ENCODE assay signal across 21 mouse cellular contexts in genomic region chr3:99875137-99875536, GRCm38 (mm10). TPM values are rescaled to one million over a fixed set of nuclear protein-coding genes. Genes with fewer than 3 reads are reported as not detected.
DNase-seq lines count a peak whose midpoint lies in the region; TF ChIP-seq lines count a peak whose summit lies in the region.
"Had no signal": no experiment of that assay in that cellular context is flagged by ENCODE, and none has a peak within 500 bp of the region (broad histone marks: within the 10 kb centered on the region; RNA-seq: fewer than 3 reads in every experiment).

No protein-coding gene starts in this region.

- H3ac ChIP-seq in myocyte (ENCODE audit: control insufficient read depth, insufficient read length): no peak overlapping the region

- DNase-seq in heart, adult 11 months: peak; percentile 74
- DNase-seq in heart, adult 9 months (ENCODE audit: low spot score in 2 of 2): no peak
- DNase-seq in left cerebral cortex, postnatal 25 days (ENCODE audit: low spot score in 2 of 2): no peak
- DNase-seq: adrenal gland, adult 2 months; adrenal gland, adult 8-10 months; adrenal gland, postnatal 10 days; adrenal gland, postnatal 14 days; adrenal gland, postnatal 25 days; adrenal gland, postnatal 36 days; B cell, adult 2 months; cerebellum, adult 11 months; cerebellum, adult 11-12 months; cerebellum, adult 18-20 months had no signal

- H3K27me3 ChIP-seq in myocyte (ENCODE audit: control insufficient read depth, insufficient read depth, insufficient read length): no peaks in the 10 kb centered on the region
- H3K27me3 ChIP-seq: CH12.LX, Patski had no signal

- H3K36me3 ChIP-seq in myocyte (ENCODE audit: control insufficient read depth, insufficient read depth): no peaks in the 10 kb centered on the region
- H3K36me3 ChIP-seq: G1E had no signal

- intact Hi-C loops in left cerebral cortex, postnatal 25 days (cut with DNase I): no loop called here

- no peak for TF ChIP-seq POLR2A in myocyte (IDR thresholded peaks at IDR 0.05; ENCODE audit: insufficient read length, low read depth)

- H3K79me2 ChIP-seq in myocyte (ENCODE audit: control insufficient read depth, insufficient read depth): no peaks in the 10 kb centered on the region

- H3K4me3 ChIP-seq in myocyte: no peak overlapping the region

- H3K4me2 ChIP-seq in myocyte (ENCODE audit: low read depth): no peak overlapping the region

TF ChIP-seq in myocyte, 11 proteins besides CTCF, POLR2A, EP300 and RAD21:
- no peak for TF ChIP-seq E2F4 (IDR thresholded peaks at IDR 0.05; ENCODE audit: insufficient read depth)
- TF ChIP-seq MAX (IDR thresholded peaks at IDR 0.05; ENCODE audit: low read depth): no peak
- peak; percentile 29 to 75 (median 50) for TF ChIP-seq MYOG (IDR thresholded peaks at IDR 0.05; ENCODE audit: control insufficient read depth in 1 of 3, insufficient read depth in 1 of 3, insufficient read length in 2 of 3, low read depth in 2 of 3)
- no peak for TF ChIP-seq POLR2AphosphoS2 (IDR thresholded peaks at IDR 0.05; ENCODE audit: insufficient read length, low read depth)
- peak; percentile 43 for TF ChIP-seq TCF12 (IDR thresholded peaks at IDR 0.05; ENCODE audit: insufficient read depth, poor library complexity, severe bottlenecking)
- no peak for TF ChIP-seq USF1 (IDR thresholded peaks at IDR 0.05; ENCODE audit: low read depth)
- no peak for TF ChIP-seq CEBPB (IDR thresholded peaks at IDR 0.05; ENCODE audit: insufficient read depth, poor library complexity, severe bottlenecking)
- TF ChIP-seq TCF3 (IDR thresholded peaks at IDR 0.05; ENCODE audit: insufficient read length, low read depth): no peak
- no peak for TF ChIP-seq REST (IDR thresholded peaks at IDR 0.05; ENCODE audit: insufficient read depth, insufficient read length)
- TF ChIP-seq SRF (IDR thresholded peaks at IDR 0.05; ENCODE audit: control insufficient read depth, insufficient read length, low read depth): no peak
- TF ChIP-seq MYOD1 (IDR thresholded peaks at IDR 0.05; ENCODE audit: control insufficient read depth in 1 of 3, insufficient read length in 2 of 3, low read depth in 2 of 3): peak in 2 of 3 experiments; percentile 24 to 69
TF ChIP-seq in myocyte: peak in this region for 3.

RNA-seq across cellular contexts. Expression of gene Spag17, which starts 10.1 kb away (rescaled TPM):
- not detected for polyA plus RNA-seq in myocyte (2012; fragmentation: generic; extraction: Trizol)
- total RNA-seq in left cerebral cortex, postnatal 25 days (2021): under 1 TPM; 0.07 to 0.14 TPM
- total RNA-seq: adrenal gland, adult 18-20 months; adrenal gland, adult 2 months; adrenal gland, adult 8-10 months; adrenal gland, postnatal 14 days; adrenal gland, postnatal 25 days; adrenal gland, postnatal 36 days; CH12.LX had no signal
- polyA plus RNA-seq: activated CD4-positive, CD25-positive, alpha-beta regulatory T cell, adult 4 months; C2C12; CD4-positive, CD25-positive, alpha-beta regulatory T cell, adult 4 months; G1E had no signal
